Mouse (Mus musculus) forebrain, embryonic 11.5 days (tissue): ENCODE measurements around the gene Rps2. TPM values are rescaled to one million over a fixed set of nuclear protein-coding genes. Genes with fewer than 3 reads are reported as not detected.

Experiments
- ATAC-seq: fragments of 200-750 bp; cut with Nextera tagmentation; replicated peaks from 2 replicates; pipeline ENCODE4 v1.8.0; 2017; ENCODE audit warnings: moderate TSS enrichment; ENCODE audit not compliant: low FRiP score
- DNase-seq: peaks from one replicate; pipeline ENCODE4 v3.0.0-alpha.2; 2017; ENCODE audit warnings: low spot score
- H3K27ac ChIP-seq: fragments of 300-500 bp; sonication (generic); 2 replicates; pipeline ENCODE4 v1.5.1; 2014; ENCODE audit warnings: low read depth, low read length
- H3K27me3 ChIP-seq: fragments of 300-500 bp; sonication (generic); 2 replicates; pipeline ENCODE4 v1.6.1; 2014; ENCODE audit warnings: mild to moderate bottlenecking, low read length, mixed read lengths; ENCODE audit not compliant: control insufficient read depth, insufficient read depth
- H3K36me3 ChIP-seq: fragments of 300-500 bp; sonication (generic); 2 replicates; pipeline ENCODE4 v1.6.1; 2014; ENCODE audit warnings: mild to moderate bottlenecking, low read length, moderate library complexity, mixed read lengths; ENCODE audit not compliant: control insufficient read depth, insufficient read depth
- H3K4me1 ChIP-seq: fragments of 300-500 bp; sonication (generic); replicated peaks from 2 replicates; pipeline ENCODE4 v1.6.1; 2014; ENCODE audit warnings: low read length, mixed read lengths; ENCODE audit not compliant: control insufficient read depth, insufficient read depth
- H3K4me2 ChIP-seq: fragments of 300-500 bp; sonication (generic); 2 replicates; pipeline ENCODE4 v1.6.1; 2014; ENCODE audit warnings: low read depth, mild to moderate bottlenecking, low read length, moderate library complexity, mixed read lengths; ENCODE audit not compliant: severe bottlenecking
- H3K4me3 ChIP-seq: fragments of 300-500 bp; sonication (generic); 2 replicates; pipeline ENCODE4 v1.5.1; 2014; ENCODE audit warnings: low read depth, low read length
- H3K9ac ChIP-seq: fragments of 300-500 bp; sonication (generic); 2 replicates; pipeline ENCODE4 v1.6.1; 2014; ENCODE audit warnings: low read length
- H3K9me3 ChIP-seq: fragments of 300-500 bp; sonication (generic); 2 replicates; pipeline ENCODE4 v1.6.1; 2016; ENCODE audit warnings: low read length, mixed read lengths; ENCODE audit not compliant: control insufficient read depth
- WGBS: fragments of 180-500 bp; shearing (Covaris S2); extraction: QIAGEN DNeasy Blood & Tissue Kit; methylation state at CpG from one replicate; pipeline ENCODE4 v1.1.7; 2014; 5-methylcytosine and 5-hydroxymethylcytosine counted together
- polyA plus RNA-seq: library from polyadenylated mRNA; unstranded; fragments of >200 nt; fragmentation: Nextera tagmentation; extraction: Ambion mirVana; gene quantifications from 2 replicates; pipeline ENCODE4 v1.2.1, GENCODE M21; 2014

Rps2 gene
- polyA plus RNA-seq, 1 experiment from 2014 or later: 1,407 TPM

GRCm38 (mm10) chr17:24742307-24742706 is 24.4 kb downstream of the Rps2 start:
- Histone ChIP-seq H3K9me3 (no peaks in the 10 kb centered on the region), H3K4me3 (no peak overlapping the region), H3K27ac (no peak overlapping the region), H3K4me2 (no peak overlapping the region), H3K36me3 (no peaks in the 10 kb centered on the region), H3K9ac (no peak overlapping the region), H3K27me3 (no peaks in the 10 kb centered on the region), H3K4me1 (peaks cover under 1% of the 10 kb centered on the region; the same call in 1 of the 2 replicates)
- DNase-seq (no peak), ATAC-seq (no peak)
- 86% methylated on average over 8 of the region's 8 CpGs for whole genome bisulfite sequencing

GRCm38 (mm10) chr17:24743896-24744295 is 26.0 kb downstream of the Rps2 start:
- Histone ChIP-seq H3K9ac (no peak overlapping the region), H3K4me3 (no peak overlapping the region), H3K9me3 (no peaks in the 10 kb centered on the region), H3K36me3 (no peaks in the 10 kb centered on the region), H3K4me1 (no peaks in the 10 kb centered on the region), H3K4me2 (no peak overlapping the region), H3K27ac (no peak overlapping the region), H3K27me3 (no peaks in the 10 kb centered on the region)
- 77% methylated on average over 5 of the region's 5 CpGs for WGBS
- DNase-seq (no peak), ATAC-seq (no peak)

- H3K4me3 ChIP-seq: no peak overlapping the region
- no peak overlapping the region for H3K4me2 ChIP-seq
- ATAC-seq (no peak), DNase-seq (no peak)
- no peak overlapping the region for H3K27ac ChIP-seq
- 78% methylated on average over 3 of the region's 3 CpGs for WGBS
- H3K9ac ChIP-seq: no peak overlapping the region
- H3K27me3 ChIP-seq: no peaks in the 10 kb centered on the region
- no peaks in the 10 kb centered on the region for H3K36me3 ChIP-seq
- no peaks in the 10 kb centered on the region for H3K9me3 ChIP-seq
- H3K4me1 ChIP-seq: no peaks in the 10 kb centered on the region
Measured at GRCm38 (mm10) chr17:24744381-24744780, 26.5 kb downstream of the Rps2 start.

GRCm38 (mm10) chr17:24745526-24746497 is 27.9 kb downstream of the Rps2 start:
- H3K9me3 ChIP-seq: no peaks in the 10 kb centered on the region
- peaks cover 3% of the 10 kb centered on the region for H3K27me3 ChIP-seq
- H3K4me3 ChIP-seq: no peak overlapping the region
- H3K36me3 ChIP-seq: no peaks in the 10 kb centered on the region
- H3K4me1 ChIP-seq: no peaks in the 10 kb centered on the region
- ATAC-seq (peak; percentile 77), DNase-seq (peak; percentile 88)
- H3K27ac ChIP-seq: no peak overlapping the region
- H3K9ac ChIP-seq: no peak overlapping the region
- H3K4me2 ChIP-seq: no peak overlapping the region
- 18% methylated on average over 7 of the region's 7 CpGs for WGBS

- DNase-seq: no peak
- ATAC-seq: no peak
- 48% methylated on average over 4 of the region's 4 CpGs for WGBS
Measured at GRCm38 (mm10) chr17:24746986-24747385, 29.1 kb downstream of the Rps2 start.

GRCm38 (mm10) chr17:24751528-24751927 is 33.6 kb downstream of the Rps2 start:
- H3K27ac ChIP-seq: no peak overlapping the region
- H3K4me2 ChIP-seq: no peak overlapping the region
- H3K36me3 ChIP-seq: no peaks in the 10 kb centered on the region
- peaks cover 12% of the 10 kb centered on the region for H3K4me1 ChIP-seq
- H3K27me3 ChIP-seq: peaks cover 51% of the 10 kb centered on the region
- 22% methylated on average over 4 of the region's 4 CpGs for WGBS
- no peak overlapping the region for H3K4me3 ChIP-seq
- ATAC-seq: no peak
- no peak overlapping the region for H3K9ac ChIP-seq
- DNase-seq: no peak
- H3K9me3 ChIP-seq: no peaks in the 10 kb centered on the region

More at GRCm38 (mm10) chr17:24746986-24747385, 29.1 kb downstream of the Rps2 start:
- Histone ChIP-seq H3K27me3 (peaks cover 13% of the 10 kb centered on the region), H3K4me1 (no peaks in the 10 kb centered on the region), H3K27ac (no peak overlapping the region), H3K9ac (no peak overlapping the region), H3K9me3 (no peaks in the 10 kb centered on the region), H3K36me3 (no peaks in the 10 kb centered on the region), H3K4me2 (no peak overlapping the region), H3K4me3 (no peak overlapping the region)

GRCm38 (mm10) chr17:24752415-24753394 is 34.8 kb downstream of the Rps2 start, which contains the start of gene Hs3st6:
Gene Hs3st6 (plus strand): TSS chr17:24752988.
- DNase-seq (peak; percentile 81), ATAC-seq (peak; percentile 83)
- Histone ChIP-seq H3K27me3 (peaks cover 51% of the 10 kb centered on the region), H3K4me3 (peak within 1 kb of the TSS; percentile 46), H3K27ac (no peak within 1 kb of the TSS), H3K4me1 (peaks cover 12% of the 10 kb centered on the region), H3K9me3 (no peaks in the 10 kb centered on the region), H3K36me3 (no peaks in the 10 kb centered on the region), H3K4me2 (peak within 1 kb of the TSS; percentile 96), H3K9ac (peak within 1 kb of the TSS; percentile 47)
- WGBS: under 1% methylated on average over 62 of the region's 82 CpGs

- Histone ChIP-seq H3K9me3 (no peaks in the 10 kb centered on the region), H3K27ac (no peak overlapping the region), H3K4me1 (peaks cover 10% of the 10 kb centered on the region), H3K36me3 (no peaks in the 10 kb centered on the region), H3K27me3 (peaks cover 34% of the 10 kb centered on the region), H3K9ac (no peak overlapping the region), H3K4me3 (no peak overlapping the region), H3K4me2 (no peak overlapping the region)
- ATAC-seq (no peak), DNase-seq (no peak)
- 88% methylated on average over 1 of the region's 1 CpGs for WGBS
Measured at GRCm38 (mm10) chr17:24757394-24757793, 39.5 kb downstream of the Rps2 start.
